Mouse (Mus musculus) liver, embryonic 18 days (tissue): Measurements from ENCODE around the gene Zfp219. TPM values are rescaled to one million over a fixed set of nuclear protein-coding genes. Genes with fewer than 3 reads are reported as not detected.

ENCODE experiments used
- polyA plus RNA-seq: library from polyadenylated mRNA; depleted of rRNA; stranded (reverse); fragments of >200 nt; gene quantifications from 2 replicates; pipeline ENCODE4 v1.2.3, GENCODE M21; 2012; rRNA removed

Gene Zfp219
- 16.5 and 18.1 TPM in 2 replicates for polyA plus RNA-seq

DNA sequence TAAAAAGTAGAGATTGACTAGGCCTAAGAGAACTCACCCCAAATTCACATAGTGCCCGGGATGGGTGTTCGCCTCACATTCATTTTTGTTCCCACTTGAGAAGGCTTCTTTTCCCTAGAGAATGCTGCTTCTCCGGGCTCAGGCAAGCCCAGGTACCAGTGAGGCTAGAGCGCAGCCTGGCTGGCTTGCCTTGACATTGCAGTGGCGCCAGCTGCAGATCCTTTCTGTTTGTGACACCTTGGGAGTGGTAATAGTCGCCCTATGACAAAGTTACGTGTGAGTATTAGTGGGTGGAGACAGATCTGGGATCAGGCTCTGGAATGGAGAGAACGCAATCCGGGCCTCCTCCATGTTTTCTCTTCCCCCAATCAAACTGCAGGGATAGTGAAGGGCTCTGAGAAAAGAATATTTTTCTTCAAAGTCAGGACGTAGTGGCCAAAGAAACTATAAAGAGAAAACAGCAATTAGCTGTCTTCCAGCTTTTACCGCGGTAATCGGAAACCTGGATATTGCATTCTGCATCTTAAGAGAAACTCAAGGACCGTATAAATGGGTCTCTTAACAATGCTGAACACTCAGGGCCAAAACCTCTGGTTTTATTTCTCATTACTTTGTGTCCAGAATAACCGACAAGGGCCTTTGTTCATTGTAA is at the start of gene Zfp219:
TSS of gene Zfp219 (minus strand) at position 248 of the 652 bp plus-strand sequence.

DNA sequence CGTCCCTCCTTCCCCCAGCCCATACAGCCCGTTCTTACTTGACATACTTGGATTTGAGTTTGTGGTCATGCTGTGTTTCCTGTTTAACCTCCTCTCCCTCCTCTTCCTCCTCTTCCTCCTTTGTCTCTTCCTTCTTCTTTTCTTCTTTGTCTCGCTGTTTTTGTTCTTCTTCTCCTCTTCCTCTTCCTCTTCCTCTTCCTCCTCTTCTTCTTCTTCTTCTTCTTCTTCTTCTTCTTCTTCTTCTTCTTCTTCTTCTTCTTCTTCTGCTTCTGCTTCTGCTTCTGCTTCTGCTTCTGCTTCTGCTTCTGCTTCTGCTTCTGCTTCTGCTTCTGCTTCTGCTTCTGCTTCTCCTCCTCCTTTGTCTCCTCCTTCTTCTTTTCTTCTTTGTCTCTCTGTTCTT is 21.8 kb upstream of the Zfp219 start, which contains the start of gene Olfr221:
TSS of gene Olfr221 (minus strand) at position 101 of the 400 bp plus-strand sequence.

DNA sequence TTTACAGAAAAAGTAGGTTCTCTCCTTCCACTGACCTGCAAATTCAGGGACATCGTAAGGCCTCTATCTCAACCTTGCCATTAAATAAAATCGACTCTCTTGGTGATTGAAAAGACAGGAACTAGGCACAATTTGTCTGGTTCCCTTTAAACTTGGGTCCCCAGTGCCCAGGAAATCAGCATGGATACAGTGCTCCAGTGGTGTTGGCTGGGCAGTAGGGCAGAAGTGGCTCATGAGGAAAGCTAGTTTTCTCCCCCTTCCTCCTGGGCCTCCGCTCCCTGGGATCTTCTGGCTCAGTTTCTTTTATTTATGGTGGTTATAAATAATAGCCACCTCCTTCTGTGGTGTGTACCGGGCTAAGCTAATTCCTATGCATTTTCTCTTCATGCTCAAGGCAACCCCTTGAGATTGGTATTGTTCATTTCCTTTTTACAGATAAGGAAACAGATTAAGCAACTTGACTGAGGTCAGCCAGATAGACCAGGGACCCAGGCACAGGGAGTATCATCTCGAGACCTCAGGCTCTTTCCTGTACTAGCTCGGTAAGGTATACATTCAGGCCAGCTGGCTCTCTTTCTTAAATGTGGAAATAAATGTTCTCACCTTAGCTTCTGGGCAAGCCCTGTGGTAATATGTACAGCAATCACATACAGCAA is 5.0 kb downstream of the Zfp219 start, which contains the start of gene Tmem253:
TSS of gene Tmem253 (plus strand) at position 214 of the 656 bp plus-strand sequence.

DNA sequence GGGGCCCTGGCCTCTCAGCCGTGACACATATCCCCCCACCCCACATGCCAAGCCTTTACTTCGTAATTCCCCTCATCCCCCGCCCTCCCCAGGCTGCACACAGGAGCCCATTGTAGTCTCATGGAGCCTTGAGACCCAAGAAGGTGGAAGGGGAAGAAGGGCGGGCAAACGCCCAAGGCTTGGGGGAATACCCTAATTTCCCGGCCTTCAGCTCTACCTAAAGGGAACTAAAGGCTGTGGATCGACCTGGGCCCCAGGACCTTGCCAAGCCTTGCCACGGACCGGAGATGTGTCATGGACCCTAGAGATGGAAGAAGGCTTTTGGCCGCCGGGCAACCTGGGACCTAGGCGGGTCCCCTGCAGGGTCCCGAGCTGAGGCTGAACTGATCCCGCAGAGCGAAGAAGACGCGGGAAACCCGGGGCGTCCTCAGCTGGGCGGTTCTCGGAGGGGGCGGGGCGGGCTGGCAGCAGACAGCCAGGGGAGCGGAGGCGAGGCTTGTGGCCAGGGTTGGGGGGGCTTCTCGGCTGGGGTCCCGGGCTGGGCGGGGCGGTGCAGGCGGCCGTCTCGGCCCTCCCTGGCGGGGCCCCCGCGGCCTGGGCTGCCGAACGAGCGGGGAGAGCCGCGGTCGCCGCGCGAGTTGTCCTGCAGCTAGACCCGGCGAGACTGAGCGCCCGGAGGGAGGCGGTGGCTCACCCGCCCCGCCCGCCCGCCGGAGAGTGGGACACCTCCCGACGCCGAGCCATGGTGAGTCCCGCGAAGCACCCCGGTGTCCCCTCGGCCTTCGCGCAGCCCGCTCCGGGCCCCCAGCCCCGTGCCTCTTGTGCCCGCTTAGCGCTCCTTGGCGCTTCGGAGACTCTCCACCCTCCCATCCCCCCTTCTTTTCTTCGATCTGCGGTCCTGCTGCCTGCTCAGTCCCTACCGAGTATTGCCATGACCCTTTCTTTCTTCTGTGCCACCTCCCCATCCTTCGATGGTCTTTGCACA is 36.0 kb downstream of the Zfp219 start, which contains the start of gene Arhgef40:
TSS of gene Arhgef40 (plus strand) at position 473 of the 985 bp plus-strand sequence.

Other genes starting within 250 kb of the Zfp219 start
- not detected in 2 replicates for gene Ang4, start 247.1 kb downstream of the Zfp219 start, polyA plus RNA-seq
- gene AY358078, start 220.7 kb downstream of the Zfp219 start, polyA plus RNA-seq, result not detected in 2 replicates
- 39.5 and 62.9 TPM in 2 replicates for gene Ear6, start 167.0 kb downstream of the Zfp219 start, polyA plus RNA-seq
- gene Mettl17, start 135.9 kb downstream of the Zfp219 start, polyA plus RNA-seq, result 13.0 and 15.1 TPM in 2 replicates
- 0.19 and 0.20 TPM in 2 replicates for gene Slc39a2, start 127.8 kb downstream of the Zfp219 start, polyA plus RNA-seq
- 211 and 230 TPM in 2 replicates for gene Ndrg2, start 106.6 kb downstream of the Zfp219 start, polyA plus RNA-seq
- gene Tppp2, start 102.3 kb downstream of the Zfp219 start, polyA plus RNA-seq, result not detected in 2 replicates
- gene Rnase13, start 98.0 kb downstream of the Zfp219 start, polyA plus RNA-seq, result not detected in 2 replicates
- gene Arhgef40, start 36.0 kb downstream of the Zfp219 start, polyA plus RNA-seq, result 8.0 and 9.8 TPM in 2 replicates
- gene Tmem253, start 5.1 kb downstream of the Zfp219 start, polyA plus RNA-seq, result 0.07 and 0.16 TPM in 2 replicates
- gene Olfr221, start 21.7 kb upstream of the Zfp219 start, polyA plus RNA-seq, result 0.05 TPM in 2 replicates
- 128 and 133 TPM in 2 replicates for gene Hnrnpc, start 83.3 kb upstream of the Zfp219 start, polyA plus RNA-seq
- 0.91 and 1.1 TPM in 2 replicates for gene Rpgrip1, start 90.0 kb upstream of the Zfp219 start, polyA plus RNA-seq
- 15.5 and 16.5 TPM in 2 replicates for gene Supt16, start 176.7 kb upstream of the Zfp219 start, polyA plus RNA-seq
- 10.3 and 12.0 TPM in 2 replicates for gene Chd8, start 237.0 kb upstream of the Zfp219 start, polyA plus RNA-seq